Mouse (Mus musculus) heart, adult 2 months (tissue): ENCODE results near the gene 4930453N24Rik. TPM values are rescaled to one million over a fixed set of nuclear protein-coding genes. Genes with fewer than 3 reads are reported as not detected.

Experiments
- DNase-seq, 2 experiments: peaks; one replicate each; pipeline ENCODE4 v3.0.0; 2021
- H3K27ac ChIP-seq: fragments of 200-600 bp; 2 replicates; pipeline ENCODE4 v1.8.1; 2022
- H3K27me3 ChIP-seq: fragments of 200-500 bp; 2 replicates; pipeline ENCODE4 v1.6.1; 2012; ENCODE audit warnings: mild to moderate bottlenecking, low read length, inconsistent platforms, mixed read lengths; ENCODE audit not compliant: control insufficient read depth, insufficient read depth
- H3K36me3 ChIP-seq: fragments of 200-500 bp; 2 replicates; pipeline ENCODE4 v1.6.1; 2012; ENCODE audit warnings: low read length, inconsistent platforms; ENCODE audit not compliant: control insufficient read depth, insufficient read depth
- H3K4me1 ChIP-seq: fragments of 200-500 bp; 2 replicates; pipeline ENCODE4 v1.6.1; 2011; ENCODE audit warnings: low read length; ENCODE audit not compliant: control insufficient read depth, insufficient read depth
- H3K4me3 ChIP-seq: fragments of 200-600 bp; 2 replicates; pipeline ENCODE4 v1.8.1; 2022
- H3K79me2 ChIP-seq: fragments of 200-500 bp; replicated peaks from 2 replicates; pipeline ENCODE4 v1.6.1; 2012; ENCODE audit warnings: mild to moderate bottlenecking, inconsistent platforms, low read length, moderate library complexity, mixed read lengths; ENCODE audit not compliant: control insufficient read depth, insufficient read depth
- H3K9ac ChIP-seq: fragments of 200-500 bp; 2 replicates; pipeline ENCODE4 v1.6.1; 2012; ENCODE audit warnings: low read depth, mild to moderate bottlenecking, control low read depth, inconsistent platforms, low read length, mixed read lengths
- CTCF ChIP-seq: fragments of 200-600 bp; IDR thresholded peaks from 2 replicates; pipeline ENCODE4 v1.8.1; 2022; ENCODE audit warnings: antibody characterized with exemption, mild to moderate bottlenecking, moderate library complexity
- EP300 ChIP-seq: fragments of 200-500 bp; IDR thresholded peaks from 2 replicates; pipeline ENCODE4 v1.6.1; 2011; ENCODE audit warnings: low read depth, low read length, control low read depth; ENCODE audit not compliant: insufficient read depth
- POLR2A ChIP-seq: fragments of 200-500 bp; IDR thresholded peaks from 2 replicates; pipeline ENCODE4 v1.6.1; 2011; ENCODE audit warnings: mild to moderate bottlenecking, low read depth, low read length, control low read depth; ENCODE audit not compliant: insufficient read depth
- WGBS: fragments of 180-500 bp; shearing (Covaris S2); methylation state at CpG from one replicate; pipeline ENCODE4 v1.1.7; 2018; 5-methylcytosine and 5-hydroxymethylcytosine counted together
- intact Hi-C: fragments of 180-260 bp; cut with DNase I; formaldehyde crosslinking; loops from one replicate; pipeline ENCODE4 v1.15.1; 2025
- polyA plus RNA-seq: library from polyadenylated mRNA; depleted of rRNA; stranded (reverse); fragments of >200 nt; gene quantifications from 2 replicates; pipeline ENCODE4 v1.2.3, GENCODE M21; 2012
- total RNA-seq, 2 experiments: library from RNA; stranded (reverse); gene quantifications; 2 replicates each; pipeline ENCODE4 v1.2.3; 2021

The 4930453N24Rik gene
- total and polyA plus RNA-seq, 3 experiments, result 3.3 to 30.6 (median 25.5) TPM

GRCm38 (mm10) chr16:64789706-64790105, 18.7 kb upstream of the 4930453N24Rik start:
- H3K4me3 ChIP-seq, result no peak overlapping the region
- H3K36me3 ChIP-seq, result peaks cover 3% of the 10 kb centered on the region; the same call in 1 of the 2 replicates
- DNase-seq, result no peak
- H3K27ac ChIP-seq, result no peak overlapping the region
- no peaks in the 10 kb centered on the region for H3K27me3 ChIP-seq
- no peaks in the 10 kb centered on the region for H3K79me2 ChIP-seq
- H3K9ac ChIP-seq, result no peak overlapping the region
- intact Hi-C loops, result no loop called here
- no peaks in the 10 kb centered on the region for H3K4me1 ChIP-seq
- WGBS, result 89% methylated on average over 3 of the region's 3 CpGs
- TF ChIP-seq EP300 (no peak), CTCF (no peak), POLR2A (no peak)

GRCm38 (mm10) chr16:64775516-64775915, 4.6 kb upstream of the 4930453N24Rik start:
- no peaks in the 10 kb centered on the region for H3K79me2 ChIP-seq
- no peak overlapping the region for H3K4me3 ChIP-seq
- H3K27me3 ChIP-seq, result no peaks in the 10 kb centered on the region
- no peaks in the 10 kb centered on the region for H3K36me3 ChIP-seq
- 65% methylated on average over 1 of the region's 1 CpGs for WGBS
- no peak for DNase-seq
- no peaks in the 10 kb centered on the region for H3K4me1 ChIP-seq
- intact Hi-C loops, result loop anchor here (10.0 kb wide), 1 partner anchor 789 kb away; the partner anchor contains the start of gene Chmp2b
- no peak overlapping the region for H3K9ac ChIP-seq
- H3K27ac ChIP-seq, result no peak overlapping the region
- TF ChIP-seq EP300, result no peak

GRCm38 (mm10) chr16:64771431-64771818, 464 bp upstream of the 4930453N24Rik start:
- Histone ChIP-seq H3K4me1 (no peaks in the 10 kb centered on the region; the same call in 1 of the 2 replicates), H3K27ac (peak overlapping the region; percentile 90), H3K27me3 (no peaks in the 10 kb centered on the region), H3K36me3 (peaks cover 4% of the 10 kb centered on the region), H3K9ac (no peak overlapping the region), H3K4me3 (peak overlapping the region; percentile 73), H3K79me2 (no peaks in the 10 kb centered on the region)
- intact Hi-C loops, result loop anchor here (1.0 to 10.0 kb wide), 3 partner anchors 80 to 793 kb away; partner anchors contain the start of genes Cggbp1, Chmp2b and Zfp654
- TF ChIP-seq CTCF (no peak), EP300 (no peak)
- 82% methylated on average over 2 of the region's 2 CpGs for WGBS
- no peak for DNase-seq

- WGBS, result 90% methylated on average over 8 of the region's 8 CpGs
- Histone ChIP-seq H3K4me3 (no peak overlapping the region), H3K27me3 (no peaks in the 10 kb centered on the region), H3K9ac (no peak overlapping the region), H3K79me2 (no peaks in the 10 kb centered on the region), H3K4me1 (no peaks in the 10 kb centered on the region; the same call in 1 of the 2 replicates), H3K36me3 (peaks cover 4% of the 10 kb centered on the region), H3K27ac (no peak overlapping the region)
- DNase-seq, result no peak
- intact Hi-C loops, result no loop called here
- TF ChIP-seq CTCF (no peak), POLR2A (no peak), EP300 (no peak)
Observed at GRCm38 (mm10) chr16:64766696-64767300, 4.2 kb downstream of the 4930453N24Rik start.

- Histone ChIP-seq H3K4me3 (no peak overlapping the region), H3K4me1 (peaks cover 2% of the 10 kb centered on the region; the same call in 1 of the 2 replicates), H3K9ac (no peak overlapping the region), H3K27ac (no peak overlapping the region; the same call in 1 of the 2 replicates), H3K27me3 (no peaks in the 10 kb centered on the region), H3K36me3 (peaks cover 4% of the 10 kb centered on the region; the same call in 1 of the 2 replicates), H3K79me2 (no peaks in the 10 kb centered on the region)
- intact Hi-C loops, result loop anchor here (5.0 to 10.0 kb wide), 2 partner anchors 196 to 713 kb away; no protein-coding TSS in a partner anchor
- TF ChIP-seq CTCF (no peak), POLR2A (no peak), EP300 (no peak)
- 46% methylated on average over 1 of the region's 1 CpGs for WGBS
- no peak for DNase-seq
Observed at GRCm38 (mm10) chr16:64759245-64759626, 11.7 kb downstream of the 4930453N24Rik start.

- peaks cover 4% of the 10 kb centered on the region; the same call in 1 of the 2 replicates for H3K36me3 ChIP-seq
- H3K27me3 ChIP-seq, result no peaks in the 10 kb centered on the region
- no peak overlapping the region for H3K9ac ChIP-seq
- 33% methylated on average over 6 of the region's 6 CpGs for WGBS
- H3K79me2 ChIP-seq, result no peaks in the 10 kb centered on the region
- no peak for DNase-seq
- H3K4me3 ChIP-seq, result no peak overlapping the region
- no peak for TF ChIP-seq EP300
- no peak for TF ChIP-seq POLR2A
- TF ChIP-seq CTCF, result no peak
- peaks cover 2% of the 10 kb centered on the region; the same call in 1 of the 2 replicates for H3K4me1 ChIP-seq
- peak overlapping the region; percentile 58 for H3K27ac ChIP-seq
- intact Hi-C loops, result loop anchor here (5.0 to 10.0 kb wide), 2 partner anchors 196 to 714 kb away; no protein-coding TSS in a partner anchor
Observed at GRCm38 (mm10) chr16:64758561-64759244, 12.3 kb downstream of the 4930453N24Rik start.
